Mouse (Mus musculus): ENCODE measurements around the gene Cntn1. TPM values are rescaled to one million over a fixed set of nuclear protein-coding genes. Genes with fewer than 3 reads are reported as not detected.
A peak's percentile ranks its signal among the peaks of the same experiment; 100 is the strongest.

The Cntn1 gene
- polyA plus RNA-seq, 1 experiment from 2014 or later: 0.75 TPM

GRCm38 (mm10) chr15:92164127-92164526 is 113.2 kb downstream of the Cntn1 start:
- Histone ChIP-seq H3K9ac (ENCODE audit: low read length) (no peak overlapping the region), H3K9me3 (ENCODE audit: control insufficient read depth, low read length) (no peaks in the 10 kb centered on the region), H3K27me3 (ENCODE audit: control insufficient read depth, insufficient read depth, low read depth, low read length) (no peaks in the 10 kb centered on the region), H3K4me3 (ENCODE audit: low read length) (no peak overlapping the region), H3K4me1 (replicated peaks; ENCODE audit: control insufficient read depth, insufficient read depth, low read length) (no peaks in the 10 kb centered on the region), H3K36me3 (ENCODE audit: control insufficient read depth, insufficient read depth, low read length) (no peaks in the 10 kb centered on the region), H3K27ac (ENCODE audit: low read length) (no peak overlapping the region), H3K4me2 (ENCODE audit: low read depth, low read length) (no peak overlapping the region)
- ATAC-seq (ENCODE audit: low read depth): no peak
- 75% methylated on average over 3 of the region's 3 CpGs for WGBS

- Histone ChIP-seq H3K4me3 (ENCODE audit: low read length) (no peak overlapping the region), H3K4me1 (replicated peaks; ENCODE audit: control insufficient read depth, insufficient read depth, low read length) (no peaks in the 10 kb centered on the region), H3K9me3 (ENCODE audit: control insufficient read depth, low read length) (no peaks in the 10 kb centered on the region), H3K27me3 (ENCODE audit: control insufficient read depth, insufficient read depth, low read depth, low read length) (no peaks in the 10 kb centered on the region), H3K27ac (ENCODE audit: low read length) (no peak overlapping the region), H3K4me2 (ENCODE audit: low read depth, low read length) (no peak overlapping the region), H3K36me3 (ENCODE audit: control insufficient read depth, insufficient read depth, low read length) (no peaks in the 10 kb centered on the region), H3K9ac (ENCODE audit: low read length) (no peak overlapping the region)
- 73% methylated on average over 5 of the region's 5 CpGs for WGBS
- ATAC-seq (ENCODE audit: low read depth): no peak
These were observed 115.3 kb downstream of the Cntn1 start for GRCm38 (mm10) chr15:92166266-92166665.

- no peak overlapping the region for H3K27ac ChIP-seq (ENCODE audit: low read length)
- H3K4me3 ChIP-seq (ENCODE audit: low read length): no peak overlapping the region
- H3K9me3 ChIP-seq (ENCODE audit: control insufficient read depth, low read length): no peaks in the 10 kb centered on the region
- no peak overlapping the region for H3K4me2 ChIP-seq (ENCODE audit: low read depth, low read length)
- WGBS: 74% methylated on average over 2 of the region's 2 CpGs
- no peaks in the 10 kb centered on the region for H3K27me3 ChIP-seq (ENCODE audit: control insufficient read depth, insufficient read depth, low read depth, low read length)
- H3K9ac ChIP-seq (ENCODE audit: low read length): no peak overlapping the region
- no peaks in the 10 kb centered on the region for H3K4me1 ChIP-seq (replicated peaks; ENCODE audit: control insufficient read depth, insufficient read depth, low read length)
- no peaks in the 10 kb centered on the region for H3K36me3 ChIP-seq (ENCODE audit: control insufficient read depth, insufficient read depth, low read length)
- no peak for ATAC-seq (ENCODE audit: low read depth)
These were observed 124.8 kb downstream of the Cntn1 start for GRCm38 (mm10) chr15:92175739-92176138.

GRCm38 (mm10) chr15:92177413-92177812 is 126.4 kb downstream of the Cntn1 start:
- 58% methylated on average over 9 of the region's 9 CpGs for WGBS
- no peaks in the 10 kb centered on the region for H3K9me3 ChIP-seq (ENCODE audit: control insufficient read depth, low read length)
- ATAC-seq (ENCODE audit: low read depth): no peak
- H3K4me3 ChIP-seq (ENCODE audit: low read length): no peak overlapping the region
- H3K27me3 ChIP-seq (ENCODE audit: control insufficient read depth, insufficient read depth, low read depth, low read length): no peaks in the 10 kb centered on the region
- no peaks in the 10 kb centered on the region for H3K4me1 ChIP-seq (replicated peaks; ENCODE audit: control insufficient read depth, insufficient read depth, low read length)
- H3K4me2 ChIP-seq (ENCODE audit: low read depth, low read length): no peak overlapping the region
- no peaks in the 10 kb centered on the region for H3K36me3 ChIP-seq (ENCODE audit: control insufficient read depth, insufficient read depth, low read length)
- H3K27ac ChIP-seq (ENCODE audit: low read length): no peak overlapping the region
- no peak overlapping the region for H3K9ac ChIP-seq (ENCODE audit: low read length)

GRCm38 (mm10) chr15:92185484-92185883 is 134.5 kb downstream of the Cntn1 start:
- WGBS: 94% methylated on average over 2 of the region's 2 CpGs
- Histone ChIP-seq H3K36me3 (ENCODE audit: control insufficient read depth, insufficient read depth, low read length) (no peaks in the 10 kb centered on the region), H3K4me3 (ENCODE audit: low read length) (no peak overlapping the region), H3K9me3 (ENCODE audit: control insufficient read depth, low read length) (no peaks in the 10 kb centered on the region), H3K4me2 (ENCODE audit: low read depth, low read length) (no peak overlapping the region), H3K9ac (ENCODE audit: low read length) (no peak overlapping the region), H3K27ac (ENCODE audit: low read length) (no peak overlapping the region), H3K27me3 (ENCODE audit: control insufficient read depth, insufficient read depth, low read depth, low read length) (no peaks in the 10 kb centered on the region), H3K4me1 (replicated peaks; ENCODE audit: control insufficient read depth, insufficient read depth, low read length) (no peaks in the 10 kb centered on the region; the same call in 1 of the 2 replicates)
- ATAC-seq (ENCODE audit: low read depth): no peak

GRCm38 (mm10) chr15:92190000-92190399 is 139.0 kb downstream of the Cntn1 start:
- Histone ChIP-seq H3K9ac (ENCODE audit: low read length) (no peak overlapping the region), H3K4me3 (ENCODE audit: low read length) (no peak overlapping the region), H3K4me2 (ENCODE audit: low read depth, low read length) (no peak overlapping the region), H3K4me1 (replicated peaks; ENCODE audit: control insufficient read depth, insufficient read depth, low read length) (no peaks in the 10 kb centered on the region; the same call in 1 of the 2 replicates), H3K27me3 (ENCODE audit: control insufficient read depth, insufficient read depth, low read depth, low read length) (no peaks in the 10 kb centered on the region), H3K27ac (ENCODE audit: low read length) (no peak overlapping the region), H3K36me3 (ENCODE audit: control insufficient read depth, insufficient read depth, low read length) (no peaks in the 10 kb centered on the region), H3K9me3 (ENCODE audit: control insufficient read depth, low read length) (no peaks in the 10 kb centered on the region)
- peak; percentile 64; the same call in 1 of the 2 replicates for ATAC-seq (ENCODE audit: low read depth)
- 49% methylated on average over 2 of the region's 2 CpGs for WGBS

GRCm38 (mm10) chr15:92200326-92200985 is 149.5 kb downstream of the Cntn1 start:
- no peaks in the 10 kb centered on the region for H3K4me1 ChIP-seq (replicated peaks; ENCODE audit: control insufficient read depth, insufficient read depth, low read length)
- H3K4me2 ChIP-seq (ENCODE audit: low read depth, low read length): no peak overlapping the region
- no peak overlapping the region for H3K9ac ChIP-seq (ENCODE audit: low read length)
- H3K27ac ChIP-seq (ENCODE audit: low read length): no peak overlapping the region
- 74% methylated on average over 6 of the region's 6 CpGs for WGBS
- ATAC-seq (ENCODE audit: low read depth): no peak
- H3K27me3 ChIP-seq (ENCODE audit: control insufficient read depth, insufficient read depth, low read depth, low read length): no peaks in the 10 kb centered on the region
- no peaks in the 10 kb centered on the region for H3K9me3 ChIP-seq (ENCODE audit: control insufficient read depth, low read length)
- H3K36me3 ChIP-seq (ENCODE audit: control insufficient read depth, insufficient read depth, low read length): no peaks in the 10 kb centered on the region
- no peak overlapping the region for H3K4me3 ChIP-seq (ENCODE audit: low read length)

- no peak overlapping the region for H3K9ac ChIP-seq (ENCODE audit: low read length)
- peak; percentile 65; the same call in 1 of the 2 replicates for ATAC-seq (ENCODE audit: low read depth)
- H3K36me3 ChIP-seq (ENCODE audit: control insufficient read depth, insufficient read depth, low read length): no peaks in the 10 kb centered on the region
- no peaks in the 10 kb centered on the region for H3K9me3 ChIP-seq (ENCODE audit: control insufficient read depth, low read length)
- no peak overlapping the region for H3K4me3 ChIP-seq (ENCODE audit: low read length)
- no peak overlapping the region for H3K4me2 ChIP-seq (ENCODE audit: low read depth, low read length)
- H3K4me1 ChIP-seq (replicated peaks; ENCODE audit: control insufficient read depth, insufficient read depth, low read length): no peaks in the 10 kb centered on the region
- 60% methylated on average over 4 of the region's 4 CpGs for WGBS
- no peaks in the 10 kb centered on the region for H3K27me3 ChIP-seq (ENCODE audit: control insufficient read depth, insufficient read depth, low read depth, low read length)
- H3K27ac ChIP-seq (ENCODE audit: low read length): no peak overlapping the region
These were observed 155.7 kb downstream of the Cntn1 start for GRCm38 (mm10) chr15:92206695-92207094.

- no peak for ATAC-seq (ENCODE audit: low read depth)
- Histone ChIP-seq H3K27me3 (ENCODE audit: control insufficient read depth, insufficient read depth, low read depth, low read length) (no peaks in the 10 kb centered on the region), H3K4me2 (ENCODE audit: low read depth, low read length) (no peak overlapping the region), H3K9me3 (ENCODE audit: control insufficient read depth, low read length) (no peaks in the 10 kb centered on the region), H3K27ac (ENCODE audit: low read length) (no peak overlapping the region), H3K4me1 (replicated peaks; ENCODE audit: control insufficient read depth, insufficient read depth, low read length) (no peaks in the 10 kb centered on the region), H3K9ac (ENCODE audit: low read length) (no peak overlapping the region), H3K4me3 (ENCODE audit: low read length) (no peak overlapping the region), H3K36me3 (ENCODE audit: control insufficient read depth, insufficient read depth, low read length) (no peaks in the 10 kb centered on the region)
- WGBS: 63% methylated on average over 1 of the region's 1 CpGs
These were observed 158.8 kb downstream of the Cntn1 start for GRCm38 (mm10) chr15:92209778-92210177.
